Mouse (Mus musculus) heart, postnatal 25 days (tissue): Measurements from ENCODE around the gene Tmem156. TPM values are rescaled to one million over a fixed set of nuclear protein-coding genes. Genes with fewer than 3 reads are reported as not detected.
A peak's percentile ranks its signal among the peaks of the same experiment; 100 is the strongest.

Experiments
- DNase-seq: peaks from one replicate; pipeline ENCODE4 v3.0.0; 2022; ENCODE audit warnings: low spot score
- intact Hi-C: fragments of 180-260 bp; cut with DNase I; formaldehyde crosslinking; loops from one replicate; pipeline ENCODE4 v1.15.1; 2025
- total RNA-seq, 2 experiments: library from RNA; stranded (reverse); gene quantifications; 2 replicates each; pipeline ENCODE4 v1.2.3; 2021

Tmem156 gene
- total RNA-seq, 2 experiments from 2014 or later, result not detected

- intact Hi-C loops, result no loop called here
- DNase-seq, result no peak
Measured at GRCm38 (mm10) chr5:65059806-65060205, 32.1 kb downstream of the Tmem156 start.

GRCm38 (mm10) chr5:65057596-65057995, 34.3 kb downstream of the Tmem156 start:
- intact Hi-C loops, result no loop called here

GRCm38 (mm10) chr5:65051513-65051912, 40.4 kb downstream of the Tmem156 start:
- DNase-seq, result no peak
- intact Hi-C loops, result no loop called here

More at GRCm38 (mm10) chr5:65057596-65057995, 34.3 kb downstream of the Tmem156 start:
- no peak for DNase-seq

GRCm38 (mm10) chr5:65049880-65050279, 42.1 kb downstream of the Tmem156 start:
- intact Hi-C loops, result no loop called here
- no peak for DNase-seq

- no peak for DNase-seq
- intact Hi-C loops, result no loop called here
Measured at GRCm38 (mm10) chr5:65047285-65047855, 44.6 kb downstream of the Tmem156 start.

GRCm38 (mm10) chr5:65046442-65047284, 45.3 kb downstream of the Tmem156 start:
- intact Hi-C loops, result no loop called here
- no peak for DNase-seq

GRCm38 (mm10) chr5:65045642-65046370, 46.1 kb downstream of the Tmem156 start:
- intact Hi-C loops, result no loop called here
- no peak for DNase-seq

- no peak for DNase-seq
- intact Hi-C loops, result no loop called here
Measured at GRCm38 (mm10) chr5:65043407-65043895, 48.5 kb downstream of the Tmem156 start.

GRCm38 (mm10) chr5:65040463-65040862, 51.5 kb downstream of the Tmem156 start:
- intact Hi-C loops, result no loop called here
- DNase-seq, result no peak

GRCm38 (mm10) chr5:65038811-65039571, 52.9 kb downstream of the Tmem156 start:
- intact Hi-C loops, result no loop called here
- peak; percentile 21 for DNase-seq

GRCm38 (mm10) chr5:65038305-65038704, 53.6 kb downstream of the Tmem156 start:
- intact Hi-C loops, result no loop called here
- no peak for DNase-seq

- intact Hi-C loops, result no loop called here
- DNase-seq, result no peak
Measured at GRCm38 (mm10) chr5:65036597-65036996, 55.3 kb downstream of the Tmem156 start.

- intact Hi-C loops, result no loop called here
- no peak for DNase-seq
Measured at GRCm38 (mm10) chr5:65028019-65028418, 63.9 kb downstream of the Tmem156 start.

- intact Hi-C loops, result no loop called here
Measured at GRCm38 (mm10) chr5:65026776-65027175, 65.2 kb downstream of the Tmem156 start.

GRCm38 (mm10) chr5:65025916-65026315, 66.0 kb downstream of the Tmem156 start:
- DNase-seq, result no peak
- intact Hi-C loops, result no loop called here

More at GRCm38 (mm10) chr5:65026776-65027175, 65.2 kb downstream of the Tmem156 start:
- DNase-seq, result no peak

GRCm38 (mm10) chr5:65024641-65025040, 67.3 kb downstream of the Tmem156 start:
- DNase-seq, result no peak
- intact Hi-C loops, result no loop called here

- intact Hi-C loops, result no loop called here
- no peak for DNase-seq
Measured at GRCm38 (mm10) chr5:65022006-65022405, 69.9 kb downstream of the Tmem156 start.

GRCm38 (mm10) chr5:65019823-65020222, 72.1 kb downstream of the Tmem156 start:
- no peak for DNase-seq
- intact Hi-C loops, result no loop called here

- intact Hi-C loops, result no loop called here
- DNase-seq, result no peak
Measured at GRCm38 (mm10) chr5:65019109-65019508, 72.8 kb downstream of the Tmem156 start.

GRCm38 (mm10) chr5:65015508-65015907, 76.4 kb downstream of the Tmem156 start:
- intact Hi-C loops, result no loop called here
- no peak for DNase-seq
